Mouse (Mus musculus): ENCODE results near the gene Thy1. TPM values are rescaled to one million over a fixed set of nuclear protein-coding genes. Genes with fewer than 3 reads are reported as not detected.
A peak's percentile ranks its signal among the peaks of the same experiment; 100 is the strongest.

Gene Thy1
- total and polyA plus RNA-seq, 3 experiments, result 1.5 to 24.0 TPM; not detected in 1

DNA sequence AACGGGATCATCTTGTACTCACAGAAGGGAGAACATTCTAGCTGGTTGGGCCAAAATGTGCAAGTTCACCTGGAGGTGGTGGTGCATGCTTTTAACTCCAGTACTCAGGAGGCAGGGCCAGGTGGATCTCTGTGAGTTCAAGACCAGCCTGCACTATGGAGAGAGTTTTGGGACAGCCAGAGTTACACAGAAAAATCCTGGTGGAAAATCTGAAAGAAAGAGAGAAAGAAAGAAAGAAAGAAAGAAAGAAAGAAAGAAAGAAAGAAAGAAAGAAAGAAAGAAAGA is 846 bp upstream of the Thy1 start:
- peaks cover 0 to 26% of the 10 kb centered on the region in 2 experiments; a peak in 2 of 4 replicates for H3K36me3 ChIP-seq (ENCODE audit: control insufficient read depth in 1 of 2, insufficient read depth in 2 of 2, low read length in 2 of 2)
- no peaks in the 10 kb centered on the region for H3K27me3 ChIP-seq (ENCODE audit: control insufficient read depth in 1 of 2, insufficient read depth in 2 of 2, low read length in 2 of 2)

GRCm38 (mm10) chr9:44043708-44044425 is 683 bp downstream of the Thy1 start:
- TF ChIP-seq EP300 (IDR thresholded peaks at IDR 0.05; ENCODE audit: low read depth in 1 of 2, low read length in 2 of 2), result peak; percentile 56 to 77
- no peak; the same call in 1 of the 2 replicates for TF ChIP-seq MXI1 (IDR thresholded peaks at IDR 0.05; ENCODE audit: low read depth, low read length)
- no peak for TF ChIP-seq MYB (IDR thresholded peaks at IDR 0.05; ENCODE audit: low read depth, low read length)
- TF ChIP-seq BHLHE40 (IDR thresholded peaks at IDR 0.05; ENCODE audit: borderline replicate concordance, low read depth, low read length), result 0 out of 2 replicates have a peak, but pooled peaks have one; percentile 25
- TF ChIP-seq CHD2 (IDR thresholded peaks at IDR 0.05; ENCODE audit: low read length), result peak; percentile 62
- peak; percentile 89; the same call in 1 of the 2 replicates for TF ChIP-seq MAZ (IDR thresholded peaks at IDR 0.05; ENCODE audit: low read depth, low read length)
- no peak for TF ChIP-seq NRF1 (IDR thresholded peaks at IDR 0.05; ENCODE audit: insufficient read depth, low read depth, low read length, poor library complexity, severe bottlenecking)
- TF ChIP-seq POLR2AphosphoS5 (IDR thresholded peaks at IDR 0.05; ENCODE audit: borderline replicate concordance, low read depth, low read length), result no peak
- TF ChIP-seq USF1 (IDR thresholded peaks at IDR 0.05; ENCODE audit: low read depth, low read length), result no peak
- peak; percentile 80; the same call in 1 of the 2 replicates for TF ChIP-seq RCOR1 (IDR thresholded peaks at IDR 0.05; ENCODE audit: low read depth, low read length)
- peak; percentile 44 for TF ChIP-seq TAL1 (IDR thresholded peaks at IDR 0.05; ENCODE audit: low read length)
- TF ChIP-seq GATA1 (IDR thresholded peaks at IDR 0.05; ENCODE audit: low read depth, low read length), result 0 out of 2 replicates have a peak, but pooled peaks have one; percentile 47
- no peak for TF ChIP-seq GABPA (IDR thresholded peaks at IDR 0.05; ENCODE audit: low read depth, low read length)
- TF ChIP-seq CTCF (IDR thresholded peaks at IDR 0.05 in 2 of 3, conservative IDR thresholded peaks at IDR 0.05 in 1 of 3; ENCODE audit: control insufficient read depth in 1 of 3, insufficient read depth in 1 of 3, low read depth in 2 of 3, low read length in 3 of 3, poor library complexity in 1 of 3, severe bottlenecking in 1 of 3), result no peak
- no peak for TF ChIP-seq ZNF384 (IDR thresholded peaks at IDR 0.05; ENCODE audit: low read depth, low read length)
- 0 out of 2 replicates have a peak, but pooled peaks have one; percentile 20 for TF ChIP-seq MYC (IDR thresholded peaks at IDR 0.05; ENCODE audit: low read depth, low read length)
- H3K27ac ChIP-seq (ENCODE audit: control insufficient read depth, low read depth, low read length), result peak overlapping the region; percentile 61
- H3K4me3 ChIP-seq (ENCODE audit: control insufficient read depth in 1 of 2, insufficient read depth in 1 of 2, low read depth in 2 of 2, low read length in 2 of 2), result peak overlapping the region; percentile 13 to 35; a peak in 2 of 4 replicates
- peaks cover 0 to 29% of the 10 kb centered on the region in 2 experiments; a peak in 2 of 4 replicates for H3K36me3 ChIP-seq (ENCODE audit: control insufficient read depth in 1 of 2, insufficient read depth in 2 of 2, low read length in 2 of 2)
- H3K9ac ChIP-seq (ENCODE audit: control insufficient read depth, low read depth, low read length, poor library complexity, severe bottlenecking), result peak overlapping the region; percentile 33
- no peaks in the 10 kb centered on the region for H3K79me2 ChIP-seq (ENCODE audit: control insufficient read depth, insufficient read depth, low read length, poor library complexity)
- H3K4me1 ChIP-seq (ENCODE audit: control insufficient read depth in 1 of 2, insufficient read depth in 2 of 2, low read length in 2 of 2), result peaks cover 5 to 40% of the 10 kb centered on the region in 2 experiments
- peak; percentile 80 for DNase-seq (ENCODE audit: low read depth, low spot score)
- no peaks in the 10 kb centered on the region for H3K9me3 ChIP-seq (replicated peaks; ENCODE audit: insufficient read depth, low read length)
- no peaks in the 10 kb centered on the region for H3K27me3 ChIP-seq (ENCODE audit: control insufficient read depth in 1 of 2, insufficient read depth in 2 of 2, low read length in 2 of 2)

More for the DNA sequence above, 846 bp upstream of the Thy1 start:
- H3K79me2 ChIP-seq (ENCODE audit: control insufficient read depth, insufficient read depth, low read length, poor library complexity), result no peaks in the 10 kb centered on the region
- no peak for TF ChIP-seq USF2 (IDR thresholded peaks at IDR 0.05; ENCODE audit: borderline replicate concordance in 1 of 2, insufficient read depth in 1 of 2, low read depth in 1 of 2, low read length in 2 of 2)
- TF ChIP-seq POLR2AphosphoS5 (IDR thresholded peaks at IDR 0.05; ENCODE audit: borderline replicate concordance, low read depth, low read length), result no peak
- TF ChIP-seq ZNF384 (IDR thresholded peaks at IDR 0.05; ENCODE audit: low read depth, low read length), result no peak
- no peak for TF ChIP-seq E2F4 (IDR thresholded peaks at IDR 0.05; ENCODE audit: borderline replicate concordance, low read depth, low read length)
- no peak for TF ChIP-seq POLR2AphosphoS2 (IDR thresholded peaks at IDR 0.05; ENCODE audit: low read length)
- TF ChIP-seq UBTF (IDR thresholded peaks at IDR 0.05; ENCODE audit: borderline replicate concordance, insufficient read depth, low read depth, low read length), result no peak
- TF ChIP-seq MYB (IDR thresholded peaks at IDR 0.05; ENCODE audit: low read depth, low read length), result no peak
- TF ChIP-seq MYC (IDR thresholded peaks at IDR 0.05; ENCODE audit: low read depth, low read length), result no peak
- TF ChIP-seq ETS1 (IDR thresholded peaks at IDR 0.05; ENCODE audit: low read depth, low read length), result no peak
- no peak for TF ChIP-seq TBP (IDR thresholded peaks at IDR 0.05; ENCODE audit: low read depth, low read length)
- TF ChIP-seq TAL1 (IDR thresholded peaks at IDR 0.05; ENCODE audit: low read length), result no peak
- TF ChIP-seq KAT2A (conservative IDR thresholded peaks at IDR 0.05; ENCODE audit: low read depth, low read length), result no peak
- TF ChIP-seq ZMIZ1 (IDR thresholded peaks at IDR 0.05; ENCODE audit: low read depth, low read length), result no peak
- TF ChIP-seq MAX (IDR thresholded peaks at IDR 0.05; ENCODE audit: low read length), result no peak
- TF ChIP-seq SIN3A (IDR thresholded peaks at IDR 0.05; ENCODE audit: low read length), result no peak
- TF ChIP-seq SMC3 (IDR thresholded peaks at IDR 0.05; ENCODE audit: low read depth, low read length), result no peak
- no peak for TF ChIP-seq CHD2 (IDR thresholded peaks at IDR 0.05; ENCODE audit: low read length)
- TF ChIP-seq MEF2A (IDR thresholded peaks at IDR 0.05; ENCODE audit: extremely low read depth, insufficient replicate concordance, low read depth, low read length, poor library complexity, severe bottlenecking), result no peak
- no peak for TF ChIP-seq NRF1 (IDR thresholded peaks at IDR 0.05; ENCODE audit: insufficient read depth, low read depth, low read length, poor library complexity, severe bottlenecking)
- H3K9me3 ChIP-seq (replicated peaks; ENCODE audit: insufficient read depth, low read length), result no peaks in the 10 kb centered on the region
- DNase-seq (ENCODE audit: low read depth, low spot score), result no peak
- no peak overlapping the region for H3K9ac ChIP-seq (ENCODE audit: control insufficient read depth, low read depth, low read length, poor library complexity, severe bottlenecking)
- H3K27ac ChIP-seq (ENCODE audit: control insufficient read depth, low read depth, low read length), result no peak overlapping the region
- H3K4me1 ChIP-seq (ENCODE audit: control insufficient read depth in 1 of 2, insufficient read depth in 2 of 2, low read length in 2 of 2), result peaks cover 5 to 28% of the 10 kb centered on the region in 2 experiments
- H3K4me3 ChIP-seq (ENCODE audit: control insufficient read depth in 1 of 2, insufficient read depth in 1 of 2, low read depth in 2 of 2, low read length in 2 of 2), result no peak overlapping the region
